Mouse (Mus musculus) cerebellum, adult 2 months (tissue): ENCODE results near the gene Btla. TPM values are rescaled to one million over a fixed set of nuclear protein-coding genes. Genes with fewer than 3 reads are reported as not detected.
A peak's percentile ranks its signal among the peaks of the same experiment; 100 is the strongest.

Experiments
- DNase-seq, 2 experiments: peaks; one replicate each; pipeline ENCODE4 v3.0.0; 2021
- H3K27ac ChIP-seq: fragments of 200-500 bp; 2 replicates; pipeline ENCODE4 v1.5.1; 2012; ENCODE audit warnings: low read length, control low read depth, inconsistent platforms; ENCODE audit not compliant: insufficient read depth
- H3K27me3 ChIP-seq: fragments of 200-500 bp; 2 replicates; pipeline ENCODE4 v1.6.1; 2012; ENCODE audit warnings: inconsistent platforms, mild to moderate bottlenecking, low read length, moderate library complexity; ENCODE audit not compliant: control insufficient read depth, insufficient read depth
- H3K4me1 ChIP-seq: fragments of 200-500 bp; 2 replicates; pipeline ENCODE4 v1.6.1; 2011; ENCODE audit warnings: low read length; ENCODE audit not compliant: control insufficient read depth, insufficient read depth
- H3K4me3 ChIP-seq: fragments of 200-500 bp; replicated peaks from 2 replicates; pipeline ENCODE3; 2011; ENCODE audit warnings: mild to moderate bottlenecking, low read depth, low read length, control low read depth; ENCODE audit not compliant: insufficient read depth
- CTCF ChIP-seq: fragments of 200-500 bp; IDR thresholded peaks from 2 replicates; pipeline ENCODE4 v1.5.1; 2011; ENCODE audit warnings: low read depth, mild to moderate bottlenecking, control low read depth, low read length, moderate library complexity, borderline replicate concordance; ENCODE audit not compliant: insufficient read depth
- POLR2A ChIP-seq: fragments of 200-500 bp; IDR thresholded peaks from 2 replicates; pipeline ENCODE4 v1.6.1; 2011; ENCODE audit warnings: low read length, control low read depth, borderline replicate concordance; ENCODE audit not compliant: insufficient read depth
- WGBS: fragments of 180-500 bp; shearing (Covaris S2); methylation state at CpG from one replicate; pipeline ENCODE4 v1.1.7; 2018; 5-methylcytosine and 5-hydroxymethylcytosine counted together
- polyA plus RNA-seq: library from polyadenylated mRNA; depleted of rRNA; stranded (reverse); fragments of >200 nt; gene quantifications from 2 replicates; pipeline ENCODE4 v1.2.3, GENCODE M21; 2012

The Btla gene
- polyA plus RNA-seq, 1 experiment = 0.47 TPM

- no peaks in the 10 kb centered on the region for H3K27me3 ChIP-seq
- DNase-seq = peak; percentile 20 to 39
- WGBS = 20% methylated on average over 12 of the region's 12 CpGs
- H3K4me1 ChIP-seq = peaks cover 2% of the 10 kb centered on the region; the same call in 1 of the 2 replicates
- no peak overlapping the region for H3K4me3 ChIP-seq
- no peak overlapping the region for H3K27ac ChIP-seq
- TF ChIP-seq POLR2A = no peak
- no peak for TF ChIP-seq CTCF
Measured at GRCm38 (mm10) chr16:45204859-45205670, 19.1 kb upstream of the Btla start.

- DNase-seq = no peak
- H3K27ac ChIP-seq = no peak overlapping the region
- H3K4me3 ChIP-seq = no peak overlapping the region
- H3K27me3 ChIP-seq = no peaks in the 10 kb centered on the region
- no peaks in the 10 kb centered on the region for H3K4me1 ChIP-seq
- WGBS = 44% methylated on average over 2 of the region's 2 CpGs
- TF ChIP-seq CTCF (no peak), POLR2A (no peak)
Measured at GRCm38 (mm10) chr16:45222016-45222415, 2.1 kb upstream of the Btla start.

GRCm38 (mm10) chr16:45222771-45223170 is 1.3 kb upstream of the Btla start:
- TF ChIP-seq POLR2A (no peak), CTCF (no peak)
- H3K27me3 ChIP-seq = no peaks in the 10 kb centered on the region
- no peaks in the 10 kb centered on the region for H3K4me1 ChIP-seq
- no peak for DNase-seq
- 86% methylated on average over 3 of the region's 3 CpGs for WGBS
- H3K4me3 ChIP-seq = no peak overlapping the region
- H3K27ac ChIP-seq = no peak overlapping the region

- TF ChIP-seq POLR2A (no peak), CTCF (no peak)
- 48% methylated on average over 4 of the region's 4 CpGs for WGBS
- Histone ChIP-seq H3K4me1 (no peaks in the 10 kb centered on the region), H3K27me3 (no peaks in the 10 kb centered on the region), H3K4me3 (no peak overlapping the region), H3K27ac (no peak overlapping the region)
- no peak for DNase-seq
Measured at GRCm38 (mm10) chr16:45224431-45225008, 405 bp downstream of the Btla start.

- no peaks in the 10 kb centered on the region for H3K4me1 ChIP-seq
- no peaks in the 10 kb centered on the region for H3K27me3 ChIP-seq
- WGBS = 89% methylated on average over 1 of the region's 1 CpGs
- TF ChIP-seq POLR2A (no peak), CTCF (no peak)
- H3K27ac ChIP-seq = no peak overlapping the region
- no peak for DNase-seq
- H3K4me3 ChIP-seq = no peak overlapping the region
Measured at GRCm38 (mm10) chr16:45227002-45227401, 2.9 kb downstream of the Btla start.

- no peak overlapping the region for H3K4me3 ChIP-seq
- H3K4me1 ChIP-seq = no peaks in the 10 kb centered on the region
- H3K27me3 ChIP-seq = no peaks in the 10 kb centered on the region
- no peak for DNase-seq
- WGBS = 92% methylated on average over 1 of the region's 1 CpGs
- TF ChIP-seq CTCF = no peak
- TF ChIP-seq POLR2A = no peak
- H3K27ac ChIP-seq = no peak overlapping the region
Measured at GRCm38 (mm10) chr16:45231296-45231695, 7.2 kb downstream of the Btla start.

- Histone ChIP-seq H3K27ac (no peak overlapping the region), H3K4me1 (no peaks in the 10 kb centered on the region), H3K27me3 (no peaks in the 10 kb centered on the region), H3K4me3 (no peak overlapping the region)
- TF ChIP-seq CTCF (no peak), POLR2A (no peak)
- 40% methylated on average over 3 of the region's 3 CpGs for WGBS
- DNase-seq = no peak
Measured at GRCm38 (mm10) chr16:45233007-45233406, 8.9 kb downstream of the Btla start.

GRCm38 (mm10) chr16:45242700-45243099 is 18.6 kb downstream of the Btla start:
- H3K4me1 ChIP-seq = no peaks in the 10 kb centered on the region
- no peak overlapping the region for H3K4me3 ChIP-seq
- no peak for DNase-seq
- WGBS = 73% methylated on average over 1 of the region's 1 CpGs
- no peak overlapping the region for H3K27ac ChIP-seq
- no peak for TF ChIP-seq POLR2A
- TF ChIP-seq CTCF = no peak
- no peaks in the 10 kb centered on the region for H3K27me3 ChIP-seq
